Mouse (Mus musculus): ENCODE measurements around the gene Hectd1.
A peak's percentile ranks its signal among the peaks of the same experiment; 100 is the strongest.

Hectd1 gene

DNA sequence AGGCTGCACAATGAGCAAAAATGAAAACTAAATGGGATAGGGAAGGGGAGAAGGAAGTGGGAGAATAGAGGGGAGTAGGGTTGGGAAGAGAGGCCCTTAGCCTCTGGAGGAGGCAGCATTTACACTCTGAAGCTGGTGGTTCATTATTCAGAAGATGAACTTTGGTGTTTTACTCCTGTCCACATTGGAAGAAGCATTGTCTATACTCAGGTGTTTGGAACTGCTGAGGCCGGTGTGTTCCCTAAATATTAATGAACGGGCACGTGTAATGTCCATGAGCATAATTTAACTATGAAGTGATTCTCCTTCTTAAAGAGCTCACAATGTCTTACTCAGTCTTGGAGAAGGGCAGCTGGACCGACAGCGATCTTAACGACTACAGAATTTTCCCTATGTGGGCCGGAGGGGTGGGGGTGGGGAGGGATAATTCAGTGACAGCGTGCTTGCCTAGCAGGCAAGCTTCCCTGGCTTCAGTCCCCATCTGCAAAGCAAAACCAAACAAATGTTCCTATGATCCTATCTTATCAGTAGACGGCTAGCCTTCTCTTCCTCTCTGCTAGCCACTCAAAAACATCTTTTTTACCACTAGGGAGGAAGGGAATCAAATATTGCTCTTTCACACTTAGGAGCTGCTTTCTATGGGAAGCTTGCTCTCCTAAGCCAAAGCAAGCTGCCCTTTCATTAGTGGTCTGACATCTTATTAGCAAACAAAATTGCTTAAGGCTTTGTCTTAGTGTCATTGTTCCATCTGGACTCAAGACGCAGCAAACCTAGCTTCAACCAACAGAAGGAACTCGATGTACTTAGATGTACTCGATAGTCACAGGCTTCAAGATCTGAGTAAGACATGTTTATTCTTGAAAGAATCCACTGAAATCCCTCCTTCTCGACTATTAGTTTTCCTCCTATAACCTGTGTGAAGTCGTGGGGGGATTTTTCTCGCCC, 14.5 kb upstream of the Hectd1 start:
- no peak for DNase-seq (ENCODE audit: low spot score)

- no peak for DNase-seq (ENCODE audit: low spot score)
These were observed 12.9 kb upstream of the Hectd1 start for GRCm38 (mm10) chr12:51842081-51842864.

GRCm38 (mm10) chr12:51839856-51840255, 10.5 kb upstream of the Hectd1 start:
- no peak for DNase-seq (ENCODE audit: low spot score)

DNA sequence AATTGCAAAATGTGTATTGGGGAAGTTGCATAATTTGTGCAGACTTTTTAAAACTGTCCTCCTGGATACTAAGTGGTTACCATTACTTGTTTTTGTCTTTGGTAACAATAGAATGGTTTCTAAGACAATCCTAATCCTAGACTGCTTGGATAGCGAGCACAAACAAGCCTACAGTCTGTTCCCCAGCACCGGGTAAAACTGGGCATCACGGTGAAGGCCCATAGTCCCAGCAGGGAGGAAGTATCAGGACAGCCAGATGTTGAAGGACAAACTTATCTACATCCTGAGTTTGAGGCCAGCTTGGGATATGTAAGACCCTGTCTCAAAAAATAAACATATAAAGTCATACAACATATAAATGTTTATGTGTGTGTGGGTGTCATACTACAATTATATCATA, 5.9 kb upstream of the Hectd1 start:
- DNase-seq (ENCODE audit: low spot score): no peak

DNA sequence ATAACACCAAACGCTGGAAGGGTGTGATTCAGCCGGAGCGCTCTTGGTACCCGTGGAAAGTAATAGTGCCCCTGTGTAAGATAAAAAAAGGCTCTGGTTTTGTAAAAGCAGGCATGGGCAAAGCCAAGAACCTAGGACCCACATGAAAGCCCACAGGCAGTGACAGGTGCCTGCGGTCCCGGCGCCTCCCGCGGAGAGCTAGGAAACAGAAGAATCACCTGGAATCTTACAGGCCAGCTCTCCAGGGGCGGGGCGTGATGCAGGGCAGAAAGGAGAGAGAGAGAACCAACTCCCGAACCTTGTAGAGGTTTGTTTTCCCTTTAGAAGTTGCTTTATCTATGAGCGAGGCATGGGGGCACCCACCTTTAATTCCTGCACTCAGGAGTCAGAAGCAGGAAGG, 2.6 kb upstream of the Hectd1 start:
- no peak for DNase-seq (ENCODE audit: low spot score)

GRCm38 (mm10) chr12:51831296-51831695, 2.0 kb upstream of the Hectd1 start:
- DNase-seq (ENCODE audit: low spot score): no peak

GRCm38 (mm10) chr12:51830671-51831070, 1.3 kb upstream of the Hectd1 start:
- no peak for DNase-seq (ENCODE audit: low spot score)

GRCm38 (mm10) chr12:51830077-51830402, 704 bp upstream of the Hectd1 start:
- DNase-seq (ENCODE audit: low spot score): no peak

DNA sequence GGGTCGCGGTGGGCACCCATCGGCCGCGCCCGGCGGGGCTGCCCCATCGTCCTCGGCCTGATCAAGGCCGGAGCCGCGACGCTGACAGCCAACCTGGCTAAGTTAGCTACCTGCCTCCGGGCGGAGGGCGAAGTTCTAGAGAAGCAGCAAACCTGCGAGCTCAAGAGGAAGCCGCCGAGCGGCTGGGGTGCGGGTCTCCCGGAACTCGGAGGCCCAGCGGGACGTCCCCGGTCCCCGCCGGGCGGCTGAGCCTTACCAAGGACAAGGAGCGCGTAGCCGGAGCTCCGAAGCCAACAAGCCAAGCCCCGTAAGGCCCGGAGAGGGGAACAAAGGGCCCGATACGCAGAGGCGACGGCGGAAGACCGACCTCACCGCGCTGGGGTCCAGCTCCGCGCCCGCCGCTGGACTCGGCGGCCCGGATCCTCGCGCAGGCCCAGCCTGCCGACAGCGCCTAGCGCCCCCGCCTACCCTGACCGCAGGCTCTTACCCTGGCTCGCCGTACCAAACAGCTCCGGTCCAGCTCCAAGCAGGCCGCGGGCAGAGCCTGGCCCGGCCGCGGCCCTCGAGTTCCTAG, 533 bp downstream of the Hectd1 start:
- DNase-seq (ENCODE audit: low spot score): peak; percentile 25

GRCm38 (mm10) chr12:51827958-51828650, 1.2 kb downstream of the Hectd1 start:
- DNase-seq (ENCODE audit: low spot score): no peak

GRCm38 (mm10) chr12:51825338-51825737, 4.0 kb downstream of the Hectd1 start:
- DNase-seq (ENCODE audit: low spot score): no peak

DNA sequence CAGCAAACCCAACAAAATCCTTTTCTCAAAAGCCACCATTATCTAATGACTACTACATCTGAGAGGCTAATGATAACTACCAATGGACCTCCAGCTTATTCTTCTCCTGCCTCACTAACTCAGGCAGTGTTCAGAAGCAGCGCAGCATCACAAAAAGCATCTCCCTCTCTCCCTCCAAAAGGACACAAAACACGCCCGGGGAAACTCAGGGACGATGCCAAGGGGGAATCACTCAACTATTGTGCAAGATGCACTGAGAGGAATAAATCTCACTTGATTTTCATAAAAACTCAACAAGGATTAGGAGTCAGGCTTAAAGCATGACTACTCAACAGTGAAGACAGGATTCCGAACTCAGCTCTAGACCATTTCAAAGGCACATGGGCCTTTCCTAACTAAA, 6.0 kb downstream of the Hectd1 start:
- no peak for DNase-seq (ENCODE audit: low spot score)

DNA sequence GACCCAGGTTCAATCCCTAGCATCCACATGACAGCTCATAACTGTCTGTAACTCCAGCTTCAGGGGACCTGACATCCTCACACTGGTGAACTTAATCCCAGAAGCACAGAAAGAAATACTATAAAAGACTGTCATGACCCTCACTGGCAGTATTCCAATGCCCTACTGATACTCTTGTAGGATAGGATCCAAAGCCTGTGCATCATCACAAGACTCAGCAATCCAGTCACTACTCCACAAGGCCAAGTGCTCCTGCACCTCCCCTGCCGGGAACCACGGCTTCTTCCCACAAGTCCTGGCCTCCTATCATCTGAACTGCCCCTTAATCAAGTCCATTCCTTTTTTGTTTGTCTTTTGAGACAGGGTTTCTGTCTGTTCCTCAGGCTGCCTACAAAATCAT, 6.5 kb downstream of the Hectd1 start:
- peak; percentile 21 for DNase-seq (ENCODE audit: low spot score)

DNA sequence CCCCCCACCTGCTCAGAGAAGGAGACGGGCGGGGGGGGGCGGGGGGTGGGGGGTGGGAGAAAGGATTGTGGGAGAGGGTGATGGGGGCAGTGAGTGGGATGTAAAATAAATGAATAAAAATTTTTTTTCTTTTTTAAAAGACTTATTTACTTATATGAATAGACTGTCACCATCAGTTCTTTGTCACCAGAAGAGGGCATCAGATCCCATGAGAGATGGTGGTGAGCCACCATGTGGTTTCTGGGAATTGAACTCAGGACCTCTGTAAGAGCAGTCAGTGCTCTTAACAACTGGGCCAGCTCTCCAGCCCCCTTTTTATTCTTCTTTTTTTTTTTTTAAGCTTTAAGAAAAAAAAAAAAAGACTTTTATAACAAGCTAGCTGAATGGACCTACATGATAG, 7.1 kb downstream of the Hectd1 start:
- DNase-seq (ENCODE audit: low spot score): no peak

DNA sequence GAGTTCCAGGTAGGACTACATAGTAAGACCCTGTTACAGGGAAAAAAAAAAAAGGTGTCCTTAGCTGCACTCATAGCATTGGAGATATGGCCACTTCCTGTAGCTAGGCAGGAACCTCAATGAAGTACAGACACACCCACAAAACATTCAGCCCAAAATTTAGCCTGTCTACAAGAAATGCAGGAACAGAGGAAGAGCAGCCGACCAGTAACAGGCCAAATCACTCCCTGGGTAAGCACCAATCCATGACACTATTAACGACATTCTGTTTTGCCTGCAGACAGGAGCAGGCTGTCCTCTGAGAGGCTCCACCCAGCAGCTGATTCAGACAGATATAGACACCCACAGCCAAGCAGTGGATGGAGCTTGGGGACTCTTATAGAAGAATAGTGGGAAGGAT, 8.1 kb downstream of the Hectd1 start:
- DNase-seq (ENCODE audit: low spot score): no peak

DNA sequence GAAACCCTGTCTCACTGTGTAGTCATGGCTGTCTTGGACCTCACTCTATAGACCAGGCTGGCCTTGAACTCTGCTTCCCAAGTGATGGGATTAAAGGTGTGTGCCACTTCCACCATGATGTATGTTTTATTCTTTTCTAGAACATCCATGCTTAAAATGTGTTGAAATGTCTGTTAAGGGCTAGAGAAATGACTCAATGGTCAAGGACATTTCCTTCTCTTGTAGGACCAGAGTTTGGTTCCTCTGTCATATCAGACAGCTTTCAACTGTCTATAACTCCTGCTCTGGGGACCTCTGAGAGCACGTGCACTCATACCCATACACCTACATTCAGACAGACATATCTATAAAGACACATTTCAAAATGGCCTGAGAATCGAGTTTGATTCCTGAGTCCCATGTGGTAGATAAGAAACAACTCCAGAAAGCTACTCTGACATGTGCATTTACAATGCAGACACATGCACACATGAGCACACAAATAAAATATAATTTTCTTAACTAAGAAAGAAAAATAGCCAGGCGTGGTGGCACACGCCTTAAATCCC, 9.3 kb downstream of the Hectd1 start:
- DNase-seq (ENCODE audit: low spot score): no peak

- DNase-seq (ENCODE audit: low spot score): no peak
These were observed 11.3 kb downstream of the Hectd1 start for GRCm38 (mm10) chr12:51817815-51818613.

GRCm38 (mm10) chr12:51811388-51812140, 17.8 kb downstream of the Hectd1 start:
- no peak for DNase-seq (ENCODE audit: low spot score)

- DNase-seq (ENCODE audit: low spot score): no peak
These were observed 18.8 kb downstream of the Hectd1 start for GRCm38 (mm10) chr12:51810564-51810963.

DNA sequence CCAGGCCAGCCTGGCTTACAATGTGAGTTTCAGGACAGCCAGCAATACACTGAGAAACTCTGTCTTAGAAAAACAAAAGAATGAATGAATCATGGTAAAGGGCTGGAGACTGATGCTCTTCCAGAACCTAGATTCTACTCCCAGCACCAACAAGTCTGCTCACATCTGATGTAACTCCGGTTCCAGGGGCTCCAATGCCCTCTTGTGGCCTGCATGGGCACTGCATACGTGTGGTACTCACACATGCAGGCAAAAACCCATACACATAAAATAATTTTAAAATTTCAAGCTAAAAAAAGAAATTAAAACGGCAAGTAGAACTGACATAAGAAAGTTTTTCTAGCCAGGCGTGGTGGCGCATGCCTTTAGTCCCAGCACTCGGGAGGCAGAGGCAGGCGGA, 44.5 kb downstream of the Hectd1 start:
- no peak for DNase-seq (ENCODE audit: low spot score)
